Mouse (Mus musculus): ENCODE measurements around the gene C87436. TPM values are rescaled to one million over a fixed set of nuclear protein-coding genes. Genes with fewer than 3 reads are reported as not detected.

The C87436 gene
- total RNA-seq, 2 experiments from 2014 or later, result 19.3 to 24.7 TPM

DNA sequence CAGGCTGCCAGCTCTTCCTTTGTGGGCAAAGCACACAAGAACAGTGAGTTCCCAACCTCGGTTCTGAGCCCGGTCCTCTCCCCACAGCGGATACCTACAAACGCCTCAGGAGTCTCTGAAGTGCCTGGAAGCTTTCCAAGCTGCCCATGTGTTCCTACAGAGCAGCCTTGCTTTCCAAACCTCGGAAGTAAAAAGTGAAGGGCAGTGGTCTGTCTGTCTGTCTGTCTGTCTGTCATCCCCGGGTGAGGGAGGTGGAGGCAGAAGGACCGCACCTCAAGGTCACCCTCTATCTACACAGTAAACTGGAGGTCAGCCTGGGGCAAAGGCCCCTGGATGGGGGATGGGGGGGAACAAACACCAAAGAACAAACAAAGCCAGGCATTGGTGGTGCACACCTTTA, 67.5 kb downstream of the C87436 start:
- DNase-seq (ENCODE audit: extremely low spot score in 1 of 2, low spot score in 2 of 2), result no peak
- no peak overlapping the region for H3K4me3 ChIP-seq
- no peak for TF ChIP-seq CTCF (IDR thresholded peaks at IDR 0.05)
- intact Hi-C loops (cut with DNase I), result no loop called here
- no peak overlapping the region for H3K27ac ChIP-seq

DNA sequence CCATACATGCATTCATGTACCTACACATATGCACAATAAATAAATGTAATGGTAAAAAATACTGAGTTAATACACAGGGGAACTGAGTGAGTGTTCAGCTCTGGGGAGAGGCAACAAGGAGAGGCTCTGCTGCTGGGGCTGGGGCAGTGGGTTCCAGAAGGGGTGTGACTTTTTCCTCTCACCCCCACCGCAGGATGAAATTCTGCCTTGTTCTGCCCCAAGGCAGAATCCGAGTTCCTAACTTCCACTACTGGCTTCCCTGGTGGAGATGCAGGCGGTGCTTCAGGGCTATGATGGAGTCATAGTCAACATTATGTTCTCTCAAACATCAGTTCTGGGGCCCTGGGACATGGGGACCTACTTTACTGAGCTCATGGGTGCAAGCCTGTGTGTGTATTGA, 68.1 kb downstream of the C87436 start:
- TF ChIP-seq CTCF (IDR thresholded peaks at IDR 0.05), result no peak
- Histone ChIP-seq H3K27ac (no peak overlapping the region), H3K4me3 (no peak overlapping the region)
- intact Hi-C loops (cut with DNase I), result no loop called here
- DNase-seq (ENCODE audit: extremely low spot score in 1 of 2, low spot score in 2 of 2), result no peak

DNA sequence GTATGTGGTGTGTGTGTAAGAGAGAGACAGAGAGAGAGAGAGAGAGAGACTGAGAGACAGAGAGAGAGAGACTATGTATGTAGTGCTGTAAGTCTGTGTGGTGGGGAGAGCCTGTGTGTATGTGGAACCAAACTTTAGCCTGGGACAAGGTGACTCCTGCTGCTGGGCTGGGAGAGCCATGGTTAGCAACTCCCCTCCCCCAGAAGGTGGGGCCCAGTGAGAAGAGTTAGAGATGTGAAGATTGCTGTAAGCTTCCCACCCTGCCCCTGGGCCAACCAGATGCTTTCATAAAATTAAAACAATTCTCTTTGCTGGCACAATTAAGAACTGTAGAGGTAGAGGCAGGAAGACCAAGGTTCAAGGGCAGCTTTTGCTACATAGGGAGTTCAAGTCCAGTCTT, 68.9 kb downstream of the C87436 start:
- H3K27ac ChIP-seq, result no peak overlapping the region
- H3K4me3 ChIP-seq, result no peak overlapping the region
- DNase-seq (ENCODE audit: extremely low spot score in 1 of 2, low spot score in 2 of 2), result no peak
- intact Hi-C loops (cut with DNase I), result no loop called here
- no peak for TF ChIP-seq CTCF (IDR thresholded peaks at IDR 0.05)

DNA sequence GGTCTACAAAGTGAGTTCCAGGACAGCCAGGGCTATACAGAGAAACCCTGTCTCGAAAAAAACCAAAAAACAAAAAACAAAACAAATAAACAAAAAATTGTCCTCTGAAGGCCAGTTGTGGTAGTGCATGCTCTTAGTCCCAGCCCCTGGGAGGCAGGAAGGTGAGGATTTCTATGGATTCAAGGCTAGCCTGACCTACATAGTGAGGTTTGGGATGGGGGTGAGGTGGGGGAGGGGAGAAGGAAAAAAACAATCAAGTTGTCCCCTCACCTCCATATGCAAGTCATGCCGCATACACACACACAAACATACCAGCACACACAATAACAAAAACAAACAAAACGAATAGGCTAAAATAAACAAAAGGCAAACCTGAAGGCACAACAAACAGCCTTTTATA, 70.6 kb downstream of the C87436 start:
- H3K4me3 ChIP-seq, result no peak overlapping the region
- TF ChIP-seq CTCF (IDR thresholded peaks at IDR 0.05), result no peak; the same call in 1 of the 2 replicates
- intact Hi-C loops (cut with DNase I), result no loop called here
- H3K27ac ChIP-seq, result no peak overlapping the region
- DNase-seq (ENCODE audit: extremely low spot score in 1 of 2, low spot score in 2 of 2), result no peak

DNA sequence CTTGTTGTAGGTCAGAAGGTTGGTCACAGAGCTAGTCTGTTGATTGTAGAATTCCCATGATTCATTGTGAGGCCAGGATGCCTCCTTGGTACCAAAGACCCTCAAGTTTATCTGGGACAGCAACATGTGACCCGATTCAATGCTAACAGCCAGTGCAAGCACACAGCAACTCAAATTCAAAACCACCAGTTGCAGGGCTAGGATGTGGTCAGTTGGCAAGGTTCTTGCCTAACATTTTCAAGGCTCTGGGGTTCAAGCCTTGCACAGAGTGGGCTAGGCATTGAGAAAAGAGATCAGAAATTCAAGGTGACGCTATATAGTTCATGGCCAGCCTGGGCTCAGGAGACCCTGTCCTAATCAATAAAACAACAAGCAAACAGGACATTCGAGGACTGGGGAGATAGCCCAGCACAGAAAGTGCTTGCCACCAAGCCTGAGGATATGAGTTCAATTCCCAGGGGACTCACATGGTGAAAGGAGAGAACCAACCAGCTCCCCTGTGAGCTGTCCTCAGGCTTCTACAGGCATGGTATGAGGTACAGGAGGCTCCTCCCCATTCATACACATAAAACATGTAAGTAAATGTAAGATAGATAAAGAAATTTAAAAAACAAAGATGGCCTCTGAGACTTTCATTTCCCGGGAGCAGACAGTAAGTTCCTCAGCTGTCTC, 71.2 kb downstream of the C87436 start:
- intact Hi-C loops (cut with DNase I), result no loop called here
- H3K4me3 ChIP-seq, result no peak overlapping the region
- TF ChIP-seq CTCF (IDR thresholded peaks at IDR 0.05), result no peak
- no peak overlapping the region for H3K27ac ChIP-seq
- DNase-seq (ENCODE audit: extremely low spot score in 1 of 2, low spot score in 2 of 2), result no peak

DNA sequence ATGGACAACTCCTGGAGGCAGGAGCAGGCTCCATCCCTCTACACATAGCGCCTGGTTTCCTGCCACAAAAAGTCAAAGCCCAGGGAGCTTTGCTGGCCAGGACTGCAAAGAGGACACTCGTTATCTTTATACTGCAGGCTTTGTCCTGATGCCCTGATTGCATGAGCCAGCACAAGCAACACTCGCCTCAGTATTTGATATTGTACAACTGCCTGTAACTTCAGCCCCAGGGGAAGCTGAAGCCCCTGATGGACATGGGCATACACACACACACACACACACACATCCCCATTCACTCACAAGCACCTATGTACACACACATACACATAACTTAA, 71.7 kb downstream of the C87436 start:
- Histone ChIP-seq H3K27ac (no peak overlapping the region), H3K4me3 (no peak overlapping the region)
- no peak for TF ChIP-seq CTCF (IDR thresholded peaks at IDR 0.05)
- intact Hi-C loops (cut with DNase I), result no loop called here
- DNase-seq (ENCODE audit: extremely low spot score in 1 of 2, low spot score in 2 of 2), result no peak

DNA sequence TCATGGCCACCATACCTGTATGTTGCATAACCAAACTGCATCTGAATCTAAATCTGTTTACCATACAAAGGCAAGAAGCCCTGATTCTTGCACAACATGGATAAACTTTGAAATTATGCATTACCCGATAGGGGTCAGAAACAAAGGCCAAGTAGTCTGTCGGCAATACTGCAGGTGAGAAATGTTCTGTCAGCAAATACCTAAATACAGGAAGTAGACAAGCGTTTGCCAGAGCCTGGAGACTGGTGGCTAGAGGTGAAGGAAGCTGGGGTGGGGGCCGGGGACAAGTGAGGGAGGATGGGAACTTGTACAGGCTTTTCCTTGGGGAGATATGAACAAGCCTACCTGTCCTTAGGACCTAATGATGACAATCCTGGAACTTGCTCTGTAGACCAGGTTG, 72.8 kb downstream of the C87436 start:
- no peak overlapping the region for H3K27ac ChIP-seq
- DNase-seq (ENCODE audit: extremely low spot score in 1 of 2, low spot score in 2 of 2), result no peak
- no peak overlapping the region for H3K4me3 ChIP-seq
- intact Hi-C loops (cut with DNase I), result no loop called here
- no peak for TF ChIP-seq CTCF (IDR thresholded peaks at IDR 0.05)

DNA sequence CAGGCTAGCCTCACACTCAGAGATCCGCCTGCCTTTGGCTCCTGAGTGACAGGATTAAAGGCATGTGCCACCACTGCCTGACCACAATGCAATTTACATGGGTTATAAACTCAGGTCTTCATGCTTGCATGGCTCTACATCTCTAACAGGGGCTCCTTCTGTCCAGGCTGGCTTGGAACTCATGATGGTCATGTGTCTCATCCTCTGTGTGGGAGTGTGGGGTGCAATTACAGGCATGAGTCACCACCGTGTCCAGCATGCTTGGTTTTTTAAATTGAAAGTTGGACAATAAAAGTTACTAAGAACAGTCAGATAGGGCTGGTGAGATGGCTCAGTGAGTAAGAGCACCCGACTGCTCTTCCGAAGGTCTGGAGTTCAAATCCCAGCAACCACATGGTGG, 75.1 kb downstream of the C87436 start:
- H3K4me3 ChIP-seq, result no peak overlapping the region
- intact Hi-C loops (cut with DNase I), result no loop called here

DNA sequence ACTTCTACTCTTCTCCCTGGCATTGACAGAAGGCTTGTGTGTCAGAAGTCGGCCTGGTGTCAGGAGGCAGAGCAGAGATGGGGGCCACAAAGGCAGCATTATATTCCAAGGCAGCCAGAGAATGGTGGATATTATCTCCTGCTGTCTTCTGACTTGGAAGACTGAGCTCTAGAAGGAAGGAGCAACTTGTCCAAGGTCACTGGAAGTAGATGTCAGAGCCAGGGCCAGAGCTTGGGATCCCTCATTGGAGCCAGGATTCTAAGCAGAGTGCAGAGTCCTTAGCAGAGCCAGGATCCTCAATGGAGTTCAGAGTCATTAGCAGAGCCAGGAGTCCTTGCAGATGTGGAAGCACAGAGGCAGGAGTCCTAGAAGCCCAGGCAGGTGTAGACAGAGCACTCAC, 77.8 kb downstream of the C87436 start:
- Histone ChIP-seq H3K27ac (peak overlapping the region; percentile 55; the same call in 1 of the 2 replicates), H3K4me3 (peak overlapping the region; percentile 15; the same call in 1 of the 2 replicates)
- TF ChIP-seq CTCF (IDR thresholded peaks at IDR 0.05), result no peak
- intact Hi-C loops (cut with DNase I), result no loop called here
- DNase-seq (ENCODE audit: extremely low spot score in 1 of 2, low spot score in 2 of 2), result peak in 1 of 2 experiments; percentile 14

More for the DNA sequence above, 75.1 kb downstream of the C87436 start:
- no peak for DNase-seq (ENCODE audit: extremely low spot score in 1 of 2, low spot score in 2 of 2)
- no peak for TF ChIP-seq CTCF (IDR thresholded peaks at IDR 0.05)
- no peak overlapping the region for H3K27ac ChIP-seq

DNA sequence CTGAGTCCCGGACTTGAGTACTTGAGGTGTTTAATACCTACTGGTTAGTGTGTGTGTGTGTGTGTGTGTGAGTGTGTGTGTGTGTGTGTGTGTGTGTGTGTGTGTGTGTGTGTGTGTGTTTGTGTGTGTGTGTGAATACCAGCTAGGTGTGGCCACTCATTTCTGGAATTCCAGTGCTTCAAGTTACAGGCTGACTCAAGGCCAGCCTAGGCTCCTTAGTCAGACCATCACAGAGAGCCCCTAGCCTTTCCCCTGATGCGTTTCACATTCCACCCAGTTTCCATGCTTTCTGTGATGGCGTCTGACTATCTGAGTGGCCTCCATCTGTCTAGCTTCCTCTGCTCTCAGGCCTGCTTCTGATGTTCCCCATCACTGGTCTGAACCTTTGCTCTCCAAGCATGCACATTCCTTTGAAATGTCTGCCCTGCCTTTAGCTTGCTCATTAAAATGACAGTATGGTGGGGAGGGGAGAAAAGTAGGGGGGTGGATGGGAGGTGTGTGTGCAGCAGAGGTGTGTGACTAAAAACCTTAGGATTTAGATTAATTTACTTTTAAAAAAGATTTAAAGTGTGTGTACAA, 81.7 kb downstream of the C87436 start:
- no peak overlapping the region for H3K27ac ChIP-seq
- no peak for TF ChIP-seq CTCF (IDR thresholded peaks at IDR 0.05)
- no peak for DNase-seq (ENCODE audit: extremely low spot score in 1 of 2, low spot score in 2 of 2)
- intact Hi-C loops (cut with DNase I), result loop anchor here (5.0 kb wide), 1 partner anchor 33 kb away; no protein-coding TSS in a partner anchor
- no peak overlapping the region for H3K4me3 ChIP-seq

DNA sequence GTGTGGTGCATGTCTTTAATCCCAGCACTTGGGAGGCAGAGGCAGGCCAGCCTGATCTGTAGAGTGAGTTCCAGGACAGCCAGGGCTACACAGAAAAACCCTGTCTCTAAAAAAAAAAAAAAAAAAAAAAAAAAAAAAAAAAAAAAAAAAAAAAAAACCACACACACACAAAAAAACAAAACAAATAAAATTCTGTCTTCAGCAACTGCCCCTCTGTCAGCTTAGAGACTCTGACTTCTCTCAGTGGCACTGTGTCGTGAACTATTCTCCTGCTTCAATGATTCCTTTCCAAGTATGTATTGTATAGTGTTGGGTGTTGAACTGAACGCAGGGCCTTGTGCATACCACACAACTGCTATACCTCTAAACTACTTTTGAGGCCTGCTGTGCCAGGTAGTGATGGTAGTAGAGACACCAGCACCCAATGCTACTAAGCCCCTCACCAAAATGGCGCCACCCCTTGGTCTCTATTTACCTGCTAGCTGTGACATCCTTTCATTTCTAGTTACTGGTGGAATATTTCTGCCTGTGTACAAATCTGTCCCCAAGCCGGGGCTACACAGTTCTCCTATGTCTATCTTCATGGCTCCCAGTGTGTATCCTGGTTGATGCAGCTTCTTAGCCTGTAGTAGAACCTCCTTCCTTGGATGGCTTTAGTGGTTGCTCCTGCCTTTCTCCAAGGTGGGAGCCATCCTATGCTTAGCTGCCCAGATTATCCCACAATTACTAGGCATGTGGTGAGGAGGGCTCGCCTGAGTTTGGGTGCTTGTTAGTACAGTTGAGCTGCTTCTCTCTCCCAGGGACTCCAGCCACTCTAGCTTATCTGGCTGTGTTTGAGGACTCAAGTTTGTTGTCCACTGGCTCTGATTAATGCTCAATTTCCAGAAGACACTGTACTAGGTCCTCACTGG, 84.1 kb downstream of the C87436 start:
- intact Hi-C loops (cut with DNase I), result loop anchor here (5.0 kb wide), 1 partner anchor 35 kb away; no protein-coding TSS in a partner anchor
- DNase-seq (ENCODE audit: extremely low spot score in 1 of 2, low spot score in 2 of 2), result no peak
- TF ChIP-seq CTCF (IDR thresholded peaks at IDR 0.05), result no peak
- H3K4me3 ChIP-seq, result no peak overlapping the region; the same call in 1 of the 2 replicates
- no peak overlapping the region for H3K27ac ChIP-seq

Other genes with a start within 250 kb of the C87436 start
- gene Tgfa, start 243.2 kb upstream of the C87436 start, total RNA-seq (2021), result 10 to 100 TPM; 11.7 to 13.1 TPM
- 10 to 100 TPM; 21.3 to 21.8 TPM for gene Fam136a, start 72.7 kb upstream of the C87436 start, total RNA-seq (2021)
- gene Snrpg, start 67.1 kb upstream of the C87436 start, total RNA-seq (2021), result 10 to 100 TPM; 54.8 to 61.9 TPM
- gene Pcyox1, start 41.2 kb upstream of the C87436 start, total RNA-seq (2021), result 100 to 1,000 TPM; 105 to 115 TPM
- 100 to 1,000 TPM; 117 to 119 TPM for gene Tia1, start 34.2 kb upstream of the C87436 start, total RNA-seq (2021)
- gene Gm44790, start 11.7 kb upstream of the C87436 start, total RNA-seq (2021), result not detected
- gene Pcbp1, start 87.9 kb downstream of the C87436 start, total RNA-seq (2021), result 100 to 1,000 TPM; 174 to 176 TPM
- 1 to 10 TPM; 1.8 to 2.5 TPM for gene Asprv1, start 189.8 kb downstream of the C87436 start, total RNA-seq (2021)
- 10 to 100 TPM; 23.1 to 25.2 TPM for gene Mxd1, start 230.8 kb downstream of the C87436 start, total RNA-seq (2021)
- gene Snrnp27, start 246.1 kb downstream of the C87436 start, total RNA-seq (2021), result 10 to 100 TPM; 52.5 to 55.7 TPM

Data from left cerebral cortex, adult 2 months (tissue).